Mouse (Mus musculus) lung, embryonic 16.5 days (tissue): ENCODE data around the gene Prkcb. TPM values are rescaled to one million over a fixed set of nuclear protein-coding genes. Genes with fewer than 3 reads are reported as not detected.

Experiments used
- ATAC-seq: fragments of 200-750 bp; cut with Nextera tagmentation; 2 replicates; pipeline ENCODE4 v1.8.0; 2017; ENCODE audit warnings: low read depth, mild to moderate bottlenecking, moderate library complexity
- H3K27ac ChIP-seq: fragments of 300-500 bp; sonication (generic); 2 replicates; pipeline ENCODE4 v1.5.1; 2014; ENCODE audit warnings: mild to moderate bottlenecking, control low read depth, low read length
- H3K27me3 ChIP-seq: fragments of 300-500 bp; sonication (generic); 2 replicates; pipeline ENCODE4 v1.6.1; 2014; ENCODE audit warnings: low read depth, low read length, mixed read lengths; ENCODE audit not compliant: control insufficient read depth, insufficient read depth
- H3K36me3 ChIP-seq: fragments of 300-500 bp; sonication (generic); 2 replicates; pipeline ENCODE4 v1.6.1; 2014; ENCODE audit warnings: low read length; ENCODE audit not compliant: control insufficient read depth, insufficient read depth
- H3K4me1 ChIP-seq: fragments of 300-500 bp; sonication (generic); replicated peaks from 2 replicates; pipeline ENCODE4 v1.6.1; 2014; ENCODE audit warnings: low read length, mixed read lengths; ENCODE audit not compliant: control insufficient read depth, insufficient read depth
- H3K4me2 ChIP-seq: fragments of 300-500 bp; sonication (generic); 2 replicates; pipeline ENCODE4 v1.6.1; 2014; ENCODE audit warnings: low read depth, low read length, control low read depth
- H3K4me3 ChIP-seq: fragments of 300-500 bp; sonication (generic); 2 replicates; pipeline ENCODE4 v1.5.1; 2014; ENCODE audit warnings: mild to moderate bottlenecking, low read length, control low read depth
- H3K9ac ChIP-seq: fragments of 300-500 bp; sonication (generic); 2 replicates; pipeline ENCODE4 v1.6.1; 2014; ENCODE audit warnings: low read length, control low read depth
- H3K9me3 ChIP-seq: fragments of 300-500 bp; sonication (generic); 2 replicates; pipeline ENCODE4 v1.6.1; 2016; ENCODE audit warnings: low read length; ENCODE audit not compliant: control insufficient read depth
- WGBS: fragments of 180-500 bp; shearing (Covaris S2); extraction: QIAGEN DNeasy Blood & Tissue Kit; methylation state at CpG from one replicate; pipeline ENCODE4 v1.1.7; 2014; 5-methylcytosine and 5-hydroxymethylcytosine counted together
- polyA plus RNA-seq: library from polyadenylated mRNA; unstranded; fragments of >200 nt; fragmentation: Nextera tagmentation; extraction: Ambion mirVana; gene quantifications from 2 replicates; pipeline ENCODE4 v1.2.1, GENCODE M21; 2015

Prkcb gene
- polyA plus RNA-seq, 1 experiment from 2014 or later, result 4.1 TPM

DNA sequence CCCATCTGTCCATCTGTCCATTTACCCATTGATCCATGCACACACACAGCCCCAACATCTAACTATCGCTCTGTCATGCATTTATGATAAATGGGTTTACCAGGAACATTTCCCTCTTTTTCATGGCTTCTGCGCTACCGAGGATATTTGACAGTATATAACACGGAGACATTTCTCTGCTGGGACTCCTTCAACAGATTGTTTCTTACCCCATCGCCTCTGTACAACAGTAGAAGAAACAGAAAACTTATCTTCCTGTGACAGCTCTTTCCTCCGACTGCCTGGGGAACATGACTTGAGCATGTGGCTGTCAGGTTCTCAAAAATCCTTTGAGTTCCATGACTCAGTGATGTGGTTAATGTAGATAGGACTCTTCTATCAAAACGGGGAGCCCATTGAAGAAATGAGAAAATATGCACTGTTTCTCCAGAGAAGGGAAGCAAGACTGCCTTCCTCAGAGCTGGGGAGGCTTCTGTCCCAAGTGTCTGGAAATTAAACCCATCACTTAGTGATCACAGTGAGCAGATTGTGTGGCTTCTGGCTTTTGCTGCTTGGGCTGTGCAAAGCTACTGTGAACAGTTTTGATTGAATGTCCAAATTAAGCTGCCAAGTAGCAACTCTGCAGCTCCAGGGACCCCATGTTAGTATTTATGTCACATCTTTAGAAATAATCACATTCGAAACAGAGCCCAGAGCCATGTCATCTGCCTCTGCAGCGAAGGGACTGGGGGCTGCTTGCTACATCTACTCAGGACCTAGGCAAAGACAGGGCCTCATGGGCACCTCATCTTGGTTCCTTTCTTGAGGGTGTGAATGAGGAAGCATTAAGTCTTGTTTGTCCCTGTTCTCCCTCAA lies 211.4 kb downstream of the Prkcb start:
- 55% methylated on average over 9 of the region's 9 CpGs for WGBS
- H3K9ac ChIP-seq, result no peak overlapping the region
- H3K27ac ChIP-seq, result no peak overlapping the region
- no peaks in the 10 kb centered on the region for H3K36me3 ChIP-seq
- peaks cover 7% of the 10 kb centered on the region; the same call in 1 of the 2 replicates for H3K4me1 ChIP-seq
- H3K9me3 ChIP-seq, result no peaks in the 10 kb centered on the region
- no peak overlapping the region for H3K4me2 ChIP-seq
- H3K27me3 ChIP-seq, result no peaks in the 10 kb centered on the region
- no peak overlapping the region for H3K4me3 ChIP-seq
- ATAC-seq, result peak; percentile 73

DNA sequence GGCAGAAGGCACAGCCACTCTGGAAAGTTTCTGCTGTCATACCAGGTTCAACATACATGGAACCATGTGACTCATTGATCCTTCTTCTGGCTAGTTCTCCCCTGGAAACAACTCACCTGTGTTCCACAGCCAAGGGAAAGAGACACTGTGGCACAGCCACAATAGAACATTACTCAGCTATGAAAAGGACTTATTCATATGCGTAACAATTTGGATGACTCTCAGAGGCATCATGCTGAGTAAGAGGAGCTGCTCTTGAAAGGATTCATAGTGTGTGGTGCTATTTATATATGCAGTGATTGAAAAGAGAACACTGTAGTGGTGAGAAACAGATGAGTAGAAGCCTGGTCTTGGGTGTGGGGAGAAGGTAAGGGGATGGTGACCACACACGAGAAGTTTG lies 217.9 kb downstream of the Prkcb start:
- H3K27me3 ChIP-seq, result no peaks in the 10 kb centered on the region
- H3K36me3 ChIP-seq, result no peaks in the 10 kb centered on the region
- ATAC-seq, result no peak
- no peak overlapping the region for H3K27ac ChIP-seq
- 86% methylated on average over 2 of the region's 2 CpGs for WGBS
- no peak overlapping the region for H3K9ac ChIP-seq
- H3K4me1 ChIP-seq, result peaks cover 6% of the 10 kb centered on the region
- no peak overlapping the region for H3K4me3 ChIP-seq
- no peak overlapping the region for H3K4me2 ChIP-seq
- no peaks in the 10 kb centered on the region for H3K9me3 ChIP-seq

GRCm38 (mm10) chr7:122509903-122510302 lies 221.4 kb downstream of the Prkcb start:
- WGBS, result 13% methylated on average over 7 of the region's 7 CpGs
- no peaks in the 10 kb centered on the region for H3K36me3 ChIP-seq
- ATAC-seq, result peak; percentile 92

GRCm38 (mm10) chr7:122512430-122512966 lies 223.9 kb downstream of the Prkcb start:
- no peak overlapping the region for H3K4me2 ChIP-seq
- no peaks in the 10 kb centered on the region for H3K9me3 ChIP-seq
- peak overlapping the region; percentile 58; the same call in 1 of the 2 replicates for H3K27ac ChIP-seq
- H3K36me3 ChIP-seq, result no peaks in the 10 kb centered on the region
- H3K4me3 ChIP-seq, result no peak overlapping the region
- H3K9ac ChIP-seq, result no peak overlapping the region
- no peaks in the 10 kb centered on the region for H3K27me3 ChIP-seq
- WGBS, result 49% methylated on average over 13 of the region's 13 CpGs
- peak; percentile 67 for ATAC-seq
- H3K4me1 ChIP-seq, result peaks cover 11% of the 10 kb centered on the region

More at GRCm38 (mm10) chr7:122509903-122510302, 221.4 kb downstream of the Prkcb start:
- Histone ChIP-seq H3K9ac (no peak overlapping the region), H3K27ac (no peak overlapping the region; the same call in 1 of the 2 replicates), H3K4me2 (no peak overlapping the region), H3K27me3 (no peaks in the 10 kb centered on the region), H3K4me3 (no peak overlapping the region), H3K9me3 (no peaks in the 10 kb centered on the region), H3K4me1 (peaks cover 11% of the 10 kb centered on the region)

- H3K9ac ChIP-seq, result no peak overlapping the region
- 50% methylated on average over 7 of the region's 7 CpGs for WGBS
- H3K9me3 ChIP-seq, result no peaks in the 10 kb centered on the region
- no peak overlapping the region for H3K4me2 ChIP-seq
- ATAC-seq, result no peak
- no peak overlapping the region for H3K4me3 ChIP-seq
- no peaks in the 10 kb centered on the region for H3K27me3 ChIP-seq
- no peak overlapping the region for H3K27ac ChIP-seq
- no peaks in the 10 kb centered on the region for H3K36me3 ChIP-seq
- H3K4me1 ChIP-seq, result no peaks in the 10 kb centered on the region
Observed at GRCm38 (mm10) chr7:122520850-122521638, 232.5 kb downstream of the Prkcb start.

GRCm38 (mm10) chr7:122528201-122528600 lies 239.7 kb downstream of the Prkcb start:
- 93% methylated on average over 11 of the region's 11 CpGs for WGBS
- H3K27ac ChIP-seq, result no peak overlapping the region

GRCm38 (mm10) chr7:122528646-122529045 lies 240.1 kb downstream of the Prkcb start:
- Histone ChIP-seq H3K4me1 (no peaks in the 10 kb centered on the region), H3K9ac (no peak overlapping the region), H3K27ac (no peak overlapping the region), H3K4me3 (no peak overlapping the region), H3K4me2 (no peak overlapping the region), H3K9me3 (no peaks in the 10 kb centered on the region), H3K36me3 (no peaks in the 10 kb centered on the region), H3K27me3 (no peaks in the 10 kb centered on the region)
- WGBS, result 92% methylated on average over 5 of the region's 5 CpGs
- ATAC-seq, result no peak

More at GRCm38 (mm10) chr7:122528201-122528600, 239.7 kb downstream of the Prkcb start:
- Histone ChIP-seq H3K27me3 (no peaks in the 10 kb centered on the region), H3K4me2 (no peak overlapping the region), H3K9ac (no peak overlapping the region), H3K4me3 (no peak overlapping the region), H3K9me3 (no peaks in the 10 kb centered on the region), H3K36me3 (no peaks in the 10 kb centered on the region), H3K4me1 (no peaks in the 10 kb centered on the region)
- no peak for ATAC-seq

DNA sequence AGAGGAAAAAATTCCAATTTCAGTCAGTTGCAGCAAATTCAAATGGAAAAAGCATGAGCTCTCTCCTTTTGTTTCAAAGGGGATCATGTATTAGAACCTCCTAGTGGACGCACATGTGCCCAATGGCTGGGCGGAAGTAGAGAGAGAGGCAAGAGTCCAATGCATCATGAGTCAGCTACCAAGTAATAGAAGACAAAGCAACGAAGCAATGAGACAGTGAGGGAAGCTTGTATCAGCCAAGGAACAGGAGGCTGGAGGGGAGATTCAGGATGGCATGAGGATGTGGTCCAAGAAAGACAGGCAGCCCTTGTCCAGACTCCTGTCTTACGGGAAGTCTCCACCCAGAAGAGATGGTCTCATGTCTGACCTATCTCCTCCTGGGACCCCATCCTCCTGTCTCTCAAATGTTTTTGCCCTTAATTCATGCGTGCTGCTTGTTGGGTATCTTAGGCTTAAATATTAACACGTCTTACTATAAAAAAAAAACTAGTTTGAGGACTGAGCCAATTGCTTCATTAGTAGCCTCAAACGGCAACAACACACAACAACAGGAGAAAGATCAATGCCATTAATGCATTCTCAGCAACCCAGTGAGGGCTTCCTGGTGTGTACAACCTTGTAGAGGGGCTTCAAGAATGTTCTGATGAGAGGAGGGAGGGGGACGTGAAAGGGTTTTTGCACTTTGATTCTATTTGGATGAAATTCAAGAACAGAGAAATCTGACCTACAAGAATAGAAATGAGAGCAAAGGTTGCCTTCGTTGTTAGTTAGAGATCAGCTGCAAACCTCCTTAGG lies 245.2 kb downstream of the Prkcb start:
- no peak overlapping the region for H3K4me3 ChIP-seq
- WGBS, result 83% methylated on average over 9 of the region's 9 CpGs
- H3K4me1 ChIP-seq, result no peaks in the 10 kb centered on the region
- H3K27ac ChIP-seq, result no peak overlapping the region
- H3K4me2 ChIP-seq, result no peak overlapping the region
- ATAC-seq, result no peak
- no peaks in the 10 kb centered on the region for H3K9me3 ChIP-seq
- no peaks in the 10 kb centered on the region for H3K36me3 ChIP-seq
- H3K9ac ChIP-seq, result no peak overlapping the region
- no peaks in the 10 kb centered on the region for H3K27me3 ChIP-seq
